Mouse (Mus musculus): ENCODE measurements around the gene Pla2g12a. TPM values are rescaled to one million over a fixed set of nuclear protein-coding genes. Genes with fewer than 3 reads are reported as not detected.

Pla2g12a gene
- polyA plus RNA-seq, 1 experiment from 2014 or later = 33.3 TPM

DNA sequence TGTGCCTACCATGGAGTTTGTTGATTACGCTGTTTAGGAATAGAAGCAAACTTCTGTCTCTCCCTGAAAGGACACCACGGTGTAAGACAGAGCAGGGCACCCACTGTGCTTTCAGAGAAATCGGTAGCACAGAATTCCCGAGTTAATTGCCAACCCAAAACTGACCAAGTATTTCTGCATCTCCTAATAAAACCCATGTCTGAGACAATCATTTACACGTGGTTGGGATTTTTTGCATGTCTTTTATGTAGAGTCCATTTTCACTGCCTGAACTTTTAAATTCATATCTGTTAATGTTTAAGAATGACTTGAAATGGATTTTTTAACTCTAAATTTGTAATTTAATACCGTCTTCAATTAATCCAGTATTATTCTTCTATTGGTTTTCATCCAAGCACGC lies 45.2 kb downstream of the Pla2g12a start:
- CTCF ChIA-PET = interaction anchor here (1.9 kb wide), 1 partner anchor 156 kb away, joined by 4 read pairs; no protein-coding TSS in a partner anchor
- in situ Hi-C loops (cut with MboI; ENCODE audit: low pct_unique_long_range_greater_than_20kb) = no loop called here
- no peak for ATAC-seq
- DNase-seq (ENCODE audit: low read depth, low spot score) = no peak
- no peak for TF ChIP-seq CTCF (IDR thresholded peaks at IDR 0.05)
- H3K27me3 ChIP-seq = no peaks in the 10 kb centered on the region
- POLR2A ChIA-PET = interaction anchor here (1.3 kb wide), 1 partner anchor 95 kb away, joined by 3 read pairs; no protein-coding TSS in a partner anchor

DNA sequence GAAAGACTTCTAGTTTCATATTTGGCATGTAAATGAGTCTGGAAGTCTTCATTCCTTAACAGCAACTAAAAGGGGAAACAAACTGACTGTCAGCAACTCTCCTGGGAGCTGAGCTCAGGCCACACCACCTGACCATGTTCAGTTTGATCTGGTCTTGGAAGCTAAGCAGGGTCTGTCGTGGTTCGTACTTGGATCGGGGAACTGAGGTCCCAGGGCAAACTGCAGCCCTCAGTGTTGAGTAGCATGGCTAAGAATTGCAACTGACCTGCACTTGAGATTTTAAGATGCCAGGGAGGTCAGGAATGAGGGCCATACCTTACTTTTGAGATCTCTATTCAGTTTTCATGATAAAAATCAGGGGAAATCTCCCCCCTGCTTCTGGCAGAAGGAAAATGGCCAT lies 47.5 kb downstream of the Pla2g12a start:
- ChIA-PET CTCF (interaction anchor here (0.9 kb wide), 1 partner anchor 159 kb away, joined by 3 read pairs; no protein-coding TSS in a partner anchor), POLR2A (no interaction called here)
- TF ChIP-seq CTCF (IDR thresholded peaks at IDR 0.05) = no peak
- DNase-seq (ENCODE audit: low read depth, low spot score) (no peak), ATAC-seq (no peak)
- in situ Hi-C loops (cut with MboI; ENCODE audit: low pct_unique_long_range_greater_than_20kb) = loop anchor here (5.0 kb wide), 1 partner anchor 66 kb away; no protein-coding TSS in a partner anchor
- H3K27me3 ChIP-seq = no peaks in the 10 kb centered on the region

DNA sequence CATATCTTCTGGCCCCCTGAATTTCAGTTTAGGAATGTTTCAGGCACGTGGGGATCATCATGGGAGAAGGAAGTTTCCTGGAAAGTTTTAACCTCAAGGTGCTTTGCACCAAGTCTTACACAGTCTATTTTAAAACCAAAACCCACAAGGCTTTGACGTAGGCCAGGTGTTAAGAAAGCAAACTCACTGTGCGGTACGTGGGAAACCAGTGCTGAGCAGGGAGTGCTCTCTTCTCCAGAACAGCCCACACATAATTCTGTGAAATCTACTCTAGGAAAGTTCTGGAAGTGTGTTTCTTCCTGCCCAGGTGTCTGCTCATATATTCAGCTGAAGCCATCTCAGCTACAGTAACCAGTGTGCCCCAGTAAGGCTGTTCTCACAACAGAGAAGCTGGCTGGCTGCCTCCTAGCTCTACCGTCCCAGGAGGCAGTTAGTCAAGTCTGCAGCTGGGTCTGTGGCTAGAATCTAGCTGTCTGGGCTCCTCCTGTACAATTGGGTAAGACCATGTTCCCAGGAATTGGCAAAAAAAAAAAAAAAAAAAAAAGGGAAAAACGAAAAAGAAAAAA lies 51.9 kb downstream of the Pla2g12a start:
- ChIA-PET CTCF (interaction anchor here (0.6 kb wide), 1 partner anchor 21 kb away, joined by 3 read pairs; no protein-coding TSS in a partner anchor), POLR2A (no interaction called here)
- in situ Hi-C loops (cut with MboI; ENCODE audit: low pct_unique_long_range_greater_than_20kb) = no loop called here
- ATAC-seq = no peak
- no peaks in the 10 kb centered on the region for H3K27me3 ChIP-seq
- no peak for TF ChIP-seq CTCF (IDR thresholded peaks at IDR 0.05)
- DNase-seq (ENCODE audit: low read depth, low spot score) = no peak

DNA sequence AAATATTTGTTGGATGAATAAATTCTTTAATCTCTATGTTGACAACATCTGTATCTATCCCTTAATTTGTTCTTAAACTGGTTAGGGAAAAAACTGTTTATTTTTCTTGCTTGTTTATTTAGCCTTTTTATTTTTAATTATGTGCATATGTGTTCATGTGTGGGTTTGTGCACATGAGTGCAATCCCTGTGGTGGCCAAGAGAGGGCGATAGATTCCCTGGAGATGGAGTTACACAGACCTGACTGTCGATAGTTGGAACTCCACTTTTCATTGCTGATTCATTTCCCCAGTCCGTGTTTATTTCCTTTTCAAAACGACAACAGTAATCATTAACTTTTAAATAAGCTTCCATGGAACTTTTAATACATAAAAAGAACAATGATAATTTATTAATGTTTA lies 54.0 kb downstream of the Pla2g12a start:
- ChIA-PET POLR2A (no interaction called here), CTCF (interaction anchor here (0.7 to 2.3 kb wide), 6 partner anchors 13 to 148 kb away, joined by 3 to 8 read pairs (median 4); partner anchors contain the start of gene Sec24b)
- in situ Hi-C loops (cut with MboI; ENCODE audit: low pct_unique_long_range_greater_than_20kb) = no loop called here
- DNase-seq (ENCODE audit: low read depth, low spot score) = no peak
- ATAC-seq = no peak
- TF ChIP-seq CTCF (IDR thresholded peaks at IDR 0.05) = peak; percentile 89
- H3K27me3 ChIP-seq = no peaks in the 10 kb centered on the region

DNA sequence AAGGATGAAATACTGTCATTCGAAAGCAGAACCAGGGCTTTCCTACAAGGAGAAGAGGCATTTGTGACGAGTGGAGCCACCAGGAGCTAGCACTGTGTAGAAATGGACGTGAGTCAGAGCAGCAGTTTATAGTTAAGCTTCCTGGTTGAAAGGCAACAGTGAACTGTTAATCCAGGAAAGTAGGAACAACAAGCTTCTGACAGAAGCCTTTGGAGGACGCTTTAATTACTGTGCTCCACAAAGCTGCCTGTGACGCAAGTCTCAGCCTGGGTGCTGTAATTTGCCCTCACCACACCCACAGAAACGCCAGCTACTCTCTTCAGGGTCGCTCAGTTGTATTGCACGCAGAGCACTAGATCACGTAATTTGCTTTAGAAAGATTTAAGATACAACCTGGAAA lies 58.2 kb downstream of the Pla2g12a start:
- no peaks in the 10 kb centered on the region for H3K27me3 ChIP-seq
- in situ Hi-C loops (cut with MboI; ENCODE audit: low pct_unique_long_range_greater_than_20kb) = no loop called here
- ChIA-PET POLR2A (no interaction called here), CTCF (interaction anchor here (0.9 to 1.1 kb wide), 3 partner anchors 17 to 142 kb away, joined by 3 to 5 read pairs (median 3); no protein-coding TSS in a partner anchor)
- DNase-seq (ENCODE audit: low read depth, low spot score) (peak; percentile 34), ATAC-seq (peak; percentile 80)
- peak; percentile 5 for TF ChIP-seq CTCF (IDR thresholded peaks at IDR 0.05)

DNA sequence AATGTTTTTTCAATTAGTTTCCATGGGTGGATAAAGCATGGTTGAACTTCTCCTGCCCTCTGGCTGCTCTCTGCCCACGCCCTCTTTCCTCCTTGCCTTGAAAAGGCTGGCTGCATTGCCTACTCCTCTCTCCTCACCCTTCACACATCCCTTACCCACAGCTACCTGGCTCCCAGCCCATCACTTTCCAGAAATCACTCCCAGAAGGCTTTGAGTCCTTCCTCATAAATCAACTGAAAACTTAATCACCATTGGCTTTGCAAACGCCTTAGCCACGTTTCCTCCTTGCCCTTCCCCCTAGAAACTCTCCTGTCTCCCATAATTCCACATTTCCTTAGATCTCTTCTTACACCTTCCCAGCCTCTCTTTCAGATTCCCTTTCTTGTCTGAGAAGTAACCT lies 59.4 kb downstream of the Pla2g12a start:
- TF ChIP-seq CTCF (IDR thresholded peaks at IDR 0.05) = no peak
- in situ Hi-C loops (cut with MboI; ENCODE audit: low pct_unique_long_range_greater_than_20kb) = no loop called here
- CTCF ChIA-PET = interaction anchor here (0.7 to 1.0 kb wide), 4 partner anchors 17 to 142 kb away, joined by 3 read pairs; no protein-coding TSS in a partner anchor
- H3K27me3 ChIP-seq = no peaks in the 10 kb centered on the region
- ATAC-seq = peak; percentile 45
- POLR2A ChIA-PET = interaction anchor here (0.6 kb wide), 1 partner anchor 1025 kb away, joined by 3 read pairs; no protein-coding TSS in a partner anchor
- peak; percentile 51 for DNase-seq (ENCODE audit: low read depth, low spot score)

DNA sequence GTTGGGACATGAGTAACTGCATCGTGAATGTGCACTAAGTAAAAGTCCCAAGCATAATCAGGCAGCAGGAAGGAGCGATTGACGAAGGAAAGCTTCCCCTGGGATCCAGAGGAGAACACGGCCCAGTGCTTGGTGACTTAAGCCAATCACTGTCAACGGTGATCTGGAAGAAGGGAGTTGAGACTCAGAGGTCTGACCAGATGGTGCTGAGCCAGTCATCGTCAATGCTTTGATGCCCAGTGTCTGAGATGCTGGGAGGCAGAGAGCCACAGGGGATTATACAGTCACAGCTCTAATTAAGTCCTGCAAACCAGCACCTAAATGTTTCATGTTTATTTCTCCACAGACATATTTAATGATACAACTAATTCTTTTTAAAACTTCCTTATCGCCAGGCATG lies 60.7 kb downstream of the Pla2g12a start:
- no peaks in the 10 kb centered on the region for H3K27me3 ChIP-seq
- TF ChIP-seq CTCF (IDR thresholded peaks at IDR 0.05) = no peak
- ChIA-PET POLR2A (interaction anchor here (0.6 to 0.8 kb wide), 2 partner anchors 15 to 31 kb away, joined by 3 to 4 read pairs; partner anchors contain the start of gene Mcub), CTCF (interaction anchor here (2.1 kb wide), 1 partner anchor 32 kb away, joined by 8 read pairs; the partner anchor contains the start of gene Mcub)
- in situ Hi-C loops (cut with MboI; ENCODE audit: low pct_unique_long_range_greater_than_20kb) = no loop called here
- ATAC-seq = no peak
- DNase-seq (ENCODE audit: low read depth, low spot score) = no peak

DNA sequence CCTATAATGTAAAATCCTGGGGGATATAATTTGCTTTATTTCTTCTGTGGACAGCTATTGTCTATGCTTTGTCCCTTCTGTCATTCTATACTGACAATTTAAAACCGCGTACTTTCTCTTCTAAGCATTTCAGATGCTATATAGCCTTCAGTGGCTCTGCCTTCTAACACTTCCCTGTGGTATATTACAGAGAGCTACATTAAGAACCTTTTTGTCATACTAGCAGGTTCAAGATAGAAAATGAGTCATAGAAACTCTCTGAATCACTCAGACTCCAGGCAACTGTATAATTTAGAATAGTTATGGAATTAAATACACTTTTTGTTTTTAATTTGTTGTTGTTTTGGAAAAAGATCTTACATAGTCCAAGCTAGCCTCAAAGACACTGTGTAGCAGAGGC lies 62.4 kb downstream of the Pla2g12a start:
- CTCF ChIA-PET = interaction anchor here (0.6 to 2.1 kb wide), 9 partner anchors 10 to 114 kb away, joined by 3 to 8 read pairs (median 3); partner anchors contain the start of gene Mcub
- no peaks in the 10 kb centered on the region for H3K27me3 ChIP-seq
- in situ Hi-C loops (cut with MboI; ENCODE audit: low pct_unique_long_range_greater_than_20kb) = no loop called here
- ATAC-seq (no peak), DNase-seq (ENCODE audit: low read depth, low spot score) (no peak)
- TF ChIP-seq CTCF (IDR thresholded peaks at IDR 0.05) = no peak
- POLR2A ChIA-PET = interaction anchor here (0.7 kb wide), 1 partner anchor 53 kb away, joined by 3 read pairs; no protein-coding TSS in a partner anchor

DNA sequence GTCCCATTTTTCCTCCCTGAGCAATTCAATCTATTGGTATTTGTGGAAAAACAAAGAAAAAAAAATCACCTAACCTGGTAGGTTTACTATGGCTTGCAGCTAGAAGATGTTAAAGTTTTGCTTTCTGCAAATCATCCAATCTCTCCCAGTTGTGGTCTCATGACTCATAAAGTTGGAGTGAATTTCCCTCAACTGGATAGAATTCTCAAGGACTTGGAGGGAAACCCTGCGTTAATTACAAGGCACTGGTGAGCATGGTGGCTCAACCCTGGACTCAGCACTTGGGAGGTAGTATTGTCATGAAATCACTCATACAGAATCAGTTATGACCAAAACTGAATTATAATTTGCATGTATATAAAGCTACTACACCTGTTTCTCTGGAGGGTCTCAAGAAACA lies 62.9 kb downstream of the Pla2g12a start:
- POLR2A ChIA-PET = no interaction called here
- DNase-seq (ENCODE audit: low read depth, low spot score) = peak; percentile 54
- no peak for TF ChIP-seq CTCF (IDR thresholded peaks at IDR 0.05)
- peak; percentile 48 for ATAC-seq
- in situ Hi-C loops (cut with MboI; ENCODE audit: low pct_unique_long_range_greater_than_20kb) = no loop called here
- CTCF ChIA-PET = interaction anchor here (0.8 to 2.1 kb wide), 6 partner anchors 10 to 113 kb away, joined by 3 to 8 read pairs (median 4); partner anchors contain the start of gene Mcub
- no peaks in the 10 kb centered on the region for H3K27me3 ChIP-seq

DNA sequence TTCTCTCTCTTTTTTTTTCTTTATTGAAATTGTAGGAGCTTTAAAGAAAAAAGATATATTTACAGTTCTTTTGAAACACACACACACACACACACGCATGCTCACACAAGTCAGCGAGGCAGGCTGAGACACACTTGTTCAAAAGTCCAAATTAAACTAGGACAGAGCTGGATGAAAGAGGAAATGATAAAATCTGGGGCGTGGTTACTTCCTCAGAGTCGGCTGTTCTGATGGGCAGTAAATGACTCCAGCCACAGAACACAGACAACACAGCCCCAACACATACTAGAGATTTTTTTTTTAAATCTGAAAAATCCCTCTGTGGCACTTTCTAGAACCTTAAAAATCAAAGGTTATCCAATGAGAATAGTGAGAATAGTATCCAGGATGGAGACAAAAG lies 65.4 kb downstream of the Pla2g12a start:
- ATAC-seq = no peak
- ChIA-PET CTCF (interaction anchor here (0.6 kb wide), 1 partner anchor 14 kb away, joined by 3 read pairs; no protein-coding TSS in a partner anchor), POLR2A (no interaction called here)
- TF ChIP-seq CTCF (IDR thresholded peaks at IDR 0.05) = no peak
- H3K27me3 ChIP-seq = no peaks in the 10 kb centered on the region
- DNase-seq (ENCODE audit: low read depth, low spot score) = no peak
- in situ Hi-C loops (cut with MboI; ENCODE audit: low pct_unique_long_range_greater_than_20kb) = no loop called here

Other genes starting within 250 kb of the Pla2g12a start
- gene Egf, start 123.3 kb upstream of the Pla2g12a start, polyA plus RNA-seq (2021) = 1.2 TPM
- not detected for gene Lrit3, start 74.6 kb upstream of the Pla2g12a start, polyA plus RNA-seq (2021)
- gene Rrh, start 56.0 kb upstream of the Pla2g12a start, polyA plus RNA-seq (2021) = 0.30 TPM
- 96.2 TPM for gene Gar1, start 47.2 kb upstream of the Pla2g12a start, polyA plus RNA-seq (2021)
- gene Cfi, start 42.7 kb upstream of the Pla2g12a start, polyA plus RNA-seq (2021) = 1.3 TPM
- gene Casp6, start 22.8 kb downstream of the Pla2g12a start, polyA plus RNA-seq (2021) = 67.4 TPM
- gene Mcub, start 91.6 kb downstream of the Pla2g12a start, polyA plus RNA-seq (2021) = 12.4 TPM
- 126 TPM for gene Sec24b, start 182.9 kb downstream of the Pla2g12a start, polyA plus RNA-seq (2021)